30 mouse cellular contexts compared by ENCODE assay signal in genomic region chr11:4471734-4472133, GRCm38 (mm10). TPM values are rescaled to one million over a fixed set of nuclear protein-coding genes. Genes with fewer than 3 reads are reported as not detected.
DNase-seq lines count a peak whose midpoint lies in the region; ATAC-seq and TF ChIP-seq lines count a peak whose summit lies in the region.
"Had no signal": no experiment of that assay in that cellular context is flagged by ENCODE, and none has a peak within 500 bp of the region (broad histone marks: within the 10 kb centered on the region; RNA-seq: fewer than 3 reads in every experiment).

No protein-coding gene starts in this region.

- no peaks in the 10 kb centered on the region for H3K36me3 ChIP-seq in hindbrain, embryonic 15.5 days
- H3K36me3 ChIP-seq in hindbrain, embryonic 11.5 days (ENCODE audit: control insufficient read depth, insufficient read depth, low read length), result no peaks in the 10 kb centered on the region
- H3K36me3 ChIP-seq in neural tube, embryonic 13.5 days, result no peaks in the 10 kb centered on the region
- H3K36me3 ChIP-seq in myocyte (ENCODE audit: control insufficient read depth, insufficient read depth), result no peaks in the 10 kb centered on the region
- H3K36me3 ChIP-seq: embryonic facial prominence, embryonic 13.5 days; forebrain, embryonic 12.5 days; forebrain, embryonic 15.5 days; heart, embryonic 10.5 days; intestine, embryonic 15.5 days had no signal

- H3K4me3 ChIP-seq in hindbrain, embryonic 15.5 days, result no peak overlapping the region
- no peak overlapping the region for H3K4me3 ChIP-seq in hindbrain, embryonic 11.5 days (ENCODE audit: low read depth, low read length)
- H3K4me3 ChIP-seq in neural tube, embryonic 13.5 days, result no peak overlapping the region
- H3K4me3 ChIP-seq in myocyte, result no peak overlapping the region
- H3K4me3 ChIP-seq: embryonic facial prominence, embryonic 10.5 days; embryonic facial prominence, embryonic 13.5 days; erythroblast, embryonic 14.5 days; forebrain, embryonic 12.5 days; forebrain, embryonic 15.5 days; heart, embryonic 10.5 days; heart, embryonic 13.5 days; intestine, embryonic 15.5 days had no signal

- H3K9ac ChIP-seq in hindbrain, embryonic 15.5 days, result no peak overlapping the region
- H3K9ac ChIP-seq in hindbrain, embryonic 11.5 days (ENCODE audit: low read depth, low read length), result no peak overlapping the region
- H3K9ac ChIP-seq in neural tube, embryonic 13.5 days, result no peak overlapping the region
- H3K9ac ChIP-seq: embryonic facial prominence, embryonic 13.5 days; forebrain, embryonic 12.5 days; forebrain, embryonic 15.5 days; heart, embryonic 13.5 days; intestine, embryonic 15.5 days had no signal

- WGBS in hindbrain, embryonic 15.5 days, result 73% methylated on average over 5 of the region's 5 CpGs
- WGBS in hindbrain, embryonic 11.5 days, result 83% methylated on average over 5 of the region's 5 CpGs
- 73% methylated on average over 5 of the region's 5 CpGs for WGBS in neural tube, embryonic 13.5 days

- H3ac ChIP-seq in myocyte (ENCODE audit: control insufficient read depth, insufficient read length), result no peak overlapping the region

- peak overlapping the region; percentile 7; the same call in 1 of the 2 replicates for H3K27ac ChIP-seq in hindbrain, embryonic 15.5 days (replicated peaks)
- no peak overlapping the region for H3K27ac ChIP-seq in hindbrain, embryonic 11.5 days (ENCODE audit: low read depth, low read length)
- peak overlapping the region; percentile 83; the same call in 1 of the 2 replicates for H3K27ac ChIP-seq in neural tube, embryonic 13.5 days (replicated peaks)
- H3K27ac ChIP-seq: embryonic facial prominence, embryonic 10.5 days; embryonic facial prominence, embryonic 13.5 days; forebrain, embryonic 12.5 days; heart, embryonic 10.5 days; heart, embryonic 13.5 days; intestine, embryonic 15.5 days had no signal

- H3K27me3 ChIP-seq in hindbrain, embryonic 15.5 days, result no peaks in the 10 kb centered on the region
- no peaks in the 10 kb centered on the region for H3K27me3 ChIP-seq in hindbrain, embryonic 11.5 days (ENCODE audit: control insufficient read depth, insufficient read depth, low read length)
- peaks cover 12% of the 10 kb centered on the region for H3K27me3 ChIP-seq in neural tube, embryonic 13.5 days
- H3K27me3 ChIP-seq in myocyte (ENCODE audit: control insufficient read depth, insufficient read depth, insufficient read length), result no peaks in the 10 kb centered on the region
- H3K27me3 ChIP-seq: embryonic facial prominence, embryonic 13.5 days; forebrain, embryonic 12.5 days; forebrain, embryonic 15.5 days; heart, embryonic 13.5 days; intestine, embryonic 15.5 days; Patski had no signal

- no peak for ATAC-seq in hindbrain, embryonic 15.5 days (ENCODE audit: low FRiP score, low read depth)
- ATAC-seq in hindbrain, embryonic 11.5 days (ENCODE audit: low FRiP score), result no peak
- ATAC-seq in neural tube, embryonic 13.5 days (ENCODE audit: low read depth), result 0 out of 2 replicates have a peak, but pooled peaks have one; percentile 2
- ATAC-seq: CD4-positive, CD25-positive, alpha-beta regulatory T cell, adult 4 months; forebrain, embryonic 15.5 days; intestine, embryonic 15.5 days; Patski had no signal

- H3K4me1 ChIP-seq in hindbrain, embryonic 15.5 days (replicated peaks), result peaks cover 9% of the 10 kb centered on the region; the same call in 1 of the 2 replicates
- no peaks in the 10 kb centered on the region for H3K4me1 ChIP-seq in hindbrain, embryonic 11.5 days (replicated peaks; ENCODE audit: control insufficient read depth, insufficient read depth, low read length)
- peaks cover 31% of the 10 kb centered on the region for H3K4me1 ChIP-seq in neural tube, embryonic 13.5 days (replicated peaks)
- H3K4me1 ChIP-seq: forebrain, embryonic 15.5 days; heart, embryonic 13.5 days; intestine, embryonic 15.5 days had no signal

- no peaks in the 10 kb centered on the region for H3K79me2 ChIP-seq in myocyte (ENCODE audit: control insufficient read depth, insufficient read depth)

- no peaks in the 10 kb centered on the region for H3K9me3 ChIP-seq in hindbrain, embryonic 15.5 days
- no peaks in the 10 kb centered on the region for H3K9me3 ChIP-seq in hindbrain, embryonic 11.5 days (ENCODE audit: control insufficient read depth, low read length)
- H3K9me3 ChIP-seq in neural tube, embryonic 13.5 days, result no peaks in the 10 kb centered on the region
- H3K9me3 ChIP-seq: embryonic facial prominence, embryonic 10.5 days; embryonic facial prominence, embryonic 13.5 days; forebrain, embryonic 12.5 days; forebrain, embryonic 15.5 days; heart, embryonic 10.5 days; heart, embryonic 13.5 days; intestine, embryonic 15.5 days had no signal

- no peak overlapping the region for H3K4me2 ChIP-seq in hindbrain, embryonic 15.5 days
- H3K4me2 ChIP-seq in hindbrain, embryonic 11.5 days (replicated peaks; ENCODE audit: low read depth, low read length), result no peak overlapping the region
- no peak overlapping the region for H3K4me2 ChIP-seq in neural tube, embryonic 13.5 days
- peak overlapping the region; percentile 44 for H3K4me2 ChIP-seq in myocyte (ENCODE audit: low read depth)
- H3K4me2 ChIP-seq: embryonic facial prominence, embryonic 13.5 days; forebrain, embryonic 12.5 days; forebrain, embryonic 15.5 days; heart, embryonic 13.5 days; intestine, embryonic 15.5 days had no signal

- TF ChIP-seq POLR2A in myocyte (IDR thresholded peaks at IDR 0.05; ENCODE audit: insufficient read length, low read depth), result no peak

- DNase-seq in hindbrain, embryonic 11.5 days (ENCODE audit: low spot score), result no peak
- no peak for DNase-seq in neural tube, embryonic 10.5 days (ENCODE audit: extremely low spot score, low spot score)
- DNase-seq in adrenal gland, postnatal 14 days, result no peak
- no peak for DNase-seq in kidney, adult 18-20 months
- DNase-seq: adrenal gland, postnatal 10 days; cerebellum, adult 11 months; cerebellum, adult 2 months; cerebellum, adult 9-11 months; cerebellum, postnatal 25 days; embryo, embryonic 11 days; gastrocnemius, postnatal 25 days; heart, adult 18-20 months; heart, postnatal 14 days; heart, postnatal 4 days; kidney, adult 11 months had no signal

TF ChIP-seq in myocyte, 11 proteins besides CTCF, POLR2A, EP300 and RAD21:
- TF ChIP-seq MYOD1 (IDR thresholded peaks at IDR 0.05; ENCODE audit: control insufficient read depth in 1 of 3, insufficient read length in 2 of 3, low read depth in 2 of 3) (peak in 2 of 3 experiments; percentile 40 to 76), MYOG (IDR thresholded peaks at IDR 0.05; ENCODE audit: control insufficient read depth in 1 of 3, insufficient read depth in 1 of 3, insufficient read length in 2 of 3, low read depth in 2 of 3) (peak; percentile 34 to 82 (median 44)), E2F4 (IDR thresholded peaks at IDR 0.05; ENCODE audit: insufficient read depth) (no peak)

RNA-seq across cellular contexts. Expression of gene Hormad2, which starts 30.8 kb away (rescaled TPM):
- not detected in 2 replicates for polyA plus RNA-seq in hindbrain, embryonic 15.5 days (2015; fragmentation: Nextera tagmentation; extraction: Ambion mirVana)
- polyA plus RNA-seq in hindbrain, embryonic 11.5 days (2014; fragmentation: Nextera tagmentation; extraction: Ambion mirVana), result not detected in 2 replicates
- polyA plus RNA-seq in neural tube, embryonic 13.5 days (2015; fragmentation: Nextera tagmentation; extraction: Ambion mirVana), result 0.17 TPM in 1 of 2 replicates, not detected in the other
- polyA plus RNA-seq in myocyte (2012; fragmentation: generic; extraction: Trizol), result 0.10 TPM
- 0.38 and 2.3 TPM in 2 replicates for total RNA-seq in adrenal gland, postnatal 14 days (2021)
- total RNA-seq: gastrocnemius, adult 8-10 months; gastrocnemius, postnatal 25 days; heart, adult 18-20 months; heart, postnatal 14 days had no signal
- polyA plus RNA-seq: C2C12; embryonic facial prominence, embryonic 13.5 days; erythroblast, embryonic 14.5 days; forebrain, embryonic 12.5 days; forebrain, embryonic 15.5 days; Patski had no signal
